Mouse (Mus musculus): ENCODE results near the gene Olfr1330. TPM values are rescaled to one million over a fixed set of nuclear protein-coding genes. Genes with fewer than 3 reads are reported as not detected.
"Not testable (repeated sequence)": the region's sequence is repeated elsewhere in the genome, so short reads cannot be mapped to it uniquely, and the experiment has no call there.

The Olfr1330 gene
- not detected in 2 replicates for polyA plus RNA-seq (2014; fragmentation: Nextera tagmentation; extraction: Ambion mirVana)

DNA sequence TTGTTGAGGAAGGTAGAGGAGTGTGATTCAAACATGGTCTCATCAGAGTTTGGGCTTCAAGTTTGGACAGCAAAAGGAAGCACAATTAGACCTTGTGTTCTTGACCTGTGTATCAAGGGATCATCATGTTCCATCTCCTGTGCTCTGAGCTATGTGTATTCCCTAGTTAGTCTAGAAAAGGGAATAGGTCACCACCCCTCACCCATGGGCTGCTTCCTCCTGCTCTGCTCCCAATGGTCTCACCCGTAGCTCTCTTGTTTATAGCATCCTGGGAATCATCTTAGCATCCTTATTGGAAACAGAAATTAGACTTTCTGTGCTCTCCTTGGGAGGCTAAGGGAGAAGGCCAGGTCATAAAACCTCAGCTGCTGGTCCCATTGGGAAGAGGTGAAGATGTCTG, at the start of gene Olfr1330:
Olfr1330 (plus strand) TSS at position 301 of the 400 bp plus-strand sequence.
- H3K36me3 ChIP-seq (ENCODE audit: control insufficient read depth, insufficient read depth, low read length): no peaks in the 10 kb centered on the region
- no peak within 1 kb of the TSS for H3K4me2 ChIP-seq (ENCODE audit: low read depth, severe bottlenecking)
- H3K27ac ChIP-seq (replicated peaks; ENCODE audit: low read depth, low read length): no peak within 1 kb of the TSS
- ATAC-seq (ENCODE audit: insufficient number of reproducible peaks, low FRiP score, low TSS enrichment, low read depth): no peak
- DNase-seq (ENCODE audit: low spot score): no peak
- H3K9ac ChIP-seq (ENCODE audit: low read length): no peak within 1 kb of the TSS
- H3K4me3 ChIP-seq (ENCODE audit: low read depth, low read length): no peak within 1 kb of the TSS
- H3K27me3 ChIP-seq (ENCODE audit: control insufficient read depth, insufficient read depth, low read length): no peaks in the 10 kb centered on the region
- no peaks in the 10 kb centered on the region for H3K9me3 ChIP-seq (ENCODE audit: control insufficient read depth, low read length)
- no peaks in the 10 kb centered on the region for H3K4me1 ChIP-seq (ENCODE audit: control insufficient read depth, insufficient read depth, low read length)
- WGBS: 83% methylated on average over 1 of the region's 1 CpGs

DNA sequence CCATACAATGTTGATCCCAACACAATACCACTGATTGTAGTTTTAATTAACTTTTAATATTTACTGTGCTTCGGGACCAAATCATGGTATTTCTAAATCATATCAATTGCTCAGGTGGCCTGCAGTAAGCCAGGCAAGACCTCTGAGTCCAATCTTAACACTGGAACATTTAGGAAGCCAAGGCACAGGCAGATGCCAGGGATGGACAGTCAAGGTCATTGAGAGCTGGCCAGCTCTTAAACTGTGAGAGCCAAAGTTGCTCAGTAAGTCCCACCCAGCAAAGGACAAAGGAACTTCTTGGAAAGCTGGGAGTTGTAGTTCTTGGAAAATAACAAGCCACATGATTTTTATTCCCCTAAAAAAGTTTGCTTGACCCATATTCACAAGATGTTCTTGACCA, 26.6 kb upstream of the Olfr1330 start:
- Histone ChIP-seq H3K36me3 (ENCODE audit: control insufficient read depth, insufficient read depth, low read length) (no peaks in the 10 kb centered on the region), H3K4me3 (ENCODE audit: low read depth, low read length) (no peak overlapping the region), H3K27me3 (ENCODE audit: control insufficient read depth, insufficient read depth, low read length) (no peaks in the 10 kb centered on the region), H3K4me2 (ENCODE audit: low read depth, severe bottlenecking) (no peak overlapping the region), H3K9ac (ENCODE audit: low read length) (no peak overlapping the region), H3K27ac (replicated peaks; ENCODE audit: low read depth, low read length) (no peak overlapping the region), H3K4me1 (ENCODE audit: control insufficient read depth, insufficient read depth, low read length) (no peaks in the 10 kb centered on the region), H3K9me3 (ENCODE audit: control insufficient read depth, low read length) (no peaks in the 10 kb centered on the region)
- 83% methylated on average over 1 of the region's 1 CpGs for WGBS
- DNase-seq (ENCODE audit: low spot score) (no peak), ATAC-seq (ENCODE audit: insufficient number of reproducible peaks, low FRiP score, low TSS enrichment, low read depth) (no peak)

DNA sequence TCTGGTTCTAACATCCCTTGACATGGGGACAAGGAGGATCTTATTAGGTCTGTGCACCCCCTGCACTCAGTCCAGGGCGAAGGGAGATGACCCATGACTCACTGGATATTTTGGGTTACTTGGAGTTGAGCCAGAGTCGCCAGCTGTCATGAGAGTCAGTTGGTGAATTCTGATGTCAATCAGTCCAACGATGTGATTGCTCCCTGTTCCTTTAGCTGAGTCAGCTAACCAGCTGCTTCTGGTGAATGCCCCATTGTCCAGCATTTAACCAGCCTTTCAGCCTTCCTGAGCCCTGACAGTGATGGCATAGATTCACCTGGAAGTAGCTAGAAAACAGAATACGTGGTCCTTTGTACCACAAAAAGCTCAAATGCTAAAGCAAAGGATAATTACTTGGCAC, 25.7 kb upstream of the Olfr1330 start:
- no peaks in the 10 kb centered on the region for H3K27me3 ChIP-seq (ENCODE audit: control insufficient read depth, insufficient read depth, low read length)
- ATAC-seq (ENCODE audit: insufficient number of reproducible peaks, low FRiP score, low TSS enrichment, low read depth): no peak
- 78% methylated on average over 4 of the region's 4 CpGs for WGBS
- no peaks in the 10 kb centered on the region for H3K4me1 ChIP-seq (ENCODE audit: control insufficient read depth, insufficient read depth, low read length)
- no peak for DNase-seq (ENCODE audit: low spot score)
- H3K36me3 ChIP-seq (ENCODE audit: control insufficient read depth, insufficient read depth, low read length): no peaks in the 10 kb centered on the region
- no peaks in the 10 kb centered on the region for H3K9me3 ChIP-seq (ENCODE audit: control insufficient read depth, low read length)
- no peak overlapping the region for H3K4me2 ChIP-seq (ENCODE audit: low read depth, severe bottlenecking)
- no peak overlapping the region for H3K27ac ChIP-seq (replicated peaks; ENCODE audit: low read depth, low read length)
- no peak overlapping the region for H3K4me3 ChIP-seq (ENCODE audit: low read depth, low read length)
- no peak overlapping the region for H3K9ac ChIP-seq (ENCODE audit: low read length)

DNA sequence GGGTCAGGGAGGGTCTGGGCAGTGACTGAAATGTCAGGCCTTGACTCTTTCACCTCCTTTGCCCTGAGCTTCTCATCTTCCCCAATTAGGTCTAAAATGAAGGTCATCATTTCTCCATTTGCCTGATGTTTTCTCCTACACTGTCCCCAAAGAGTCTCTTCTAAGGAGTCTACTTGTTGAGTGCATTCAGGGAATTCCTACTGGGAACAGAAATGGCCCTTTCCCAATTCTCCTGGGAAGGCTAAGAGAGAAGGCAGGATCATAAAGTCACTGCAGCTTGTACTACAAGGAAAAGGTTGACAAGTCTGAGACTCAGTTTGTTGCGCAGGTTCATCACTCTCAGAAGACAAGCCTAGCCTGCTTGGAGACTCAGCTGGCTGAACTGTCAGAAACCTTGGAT, 24.0 kb upstream of the Olfr1330 start, which contains the start of gene Olfr1331:
Olfr1331 (plus strand) TSS at position 301 of the 400 bp plus-strand sequence.
- ATAC-seq (ENCODE audit: insufficient number of reproducible peaks, low FRiP score, low TSS enrichment, low read depth): no peak
- Histone ChIP-seq H3K4me1 (ENCODE audit: control insufficient read depth, insufficient read depth, low read length) (no peaks in the 10 kb centered on the region), H3K27me3 (ENCODE audit: control insufficient read depth, insufficient read depth, low read length) (no peaks in the 10 kb centered on the region), H3K9me3 (ENCODE audit: control insufficient read depth, low read length) (no peaks in the 10 kb centered on the region), H3K27ac (replicated peaks; ENCODE audit: low read depth, low read length) (no peak within 1 kb of the TSS), H3K9ac (ENCODE audit: low read length) (no peak within 1 kb of the TSS), H3K4me3 (ENCODE audit: low read depth, low read length) (no peak within 1 kb of the TSS), H3K4me2 (ENCODE audit: low read depth, severe bottlenecking) (no peak within 1 kb of the TSS), H3K36me3 (ENCODE audit: control insufficient read depth, insufficient read depth, low read length) (no peaks in the 10 kb centered on the region)
- no peak for DNase-seq (ENCODE audit: low spot score)
- WGBS: 92% methylated on average over 1 of the region's 1 CpGs

DNA sequence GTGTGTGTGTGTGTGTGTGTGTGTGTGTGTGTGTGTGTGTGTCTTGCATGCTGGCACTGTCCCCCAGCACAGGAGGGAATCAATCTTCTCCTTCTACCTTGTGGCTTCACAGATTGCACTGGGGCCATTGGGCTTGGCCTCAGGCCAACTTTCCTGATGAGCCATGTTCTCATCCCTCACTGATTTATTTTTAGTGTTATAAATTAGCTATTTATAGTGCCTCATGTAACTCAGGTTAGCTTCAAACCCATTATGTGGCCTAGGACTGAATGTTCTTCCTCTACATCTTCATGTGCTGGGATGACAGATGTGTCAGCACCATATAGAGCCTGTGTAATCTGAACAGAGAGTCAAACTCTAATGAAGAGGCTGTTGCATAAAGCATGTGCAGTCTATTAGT, 20.8 kb upstream of the Olfr1330 start:
- H3K9me3 ChIP-seq (ENCODE audit: control insufficient read depth, low read length): no peaks in the 10 kb centered on the region
- no peaks in the 10 kb centered on the region for H3K4me1 ChIP-seq (ENCODE audit: control insufficient read depth, insufficient read depth, low read length)
- H3K9ac ChIP-seq (ENCODE audit: low read length): no peak overlapping the region
- no peak overlapping the region for H3K4me3 ChIP-seq (ENCODE audit: low read depth, low read length)
- no peak for ATAC-seq (ENCODE audit: insufficient number of reproducible peaks, low FRiP score, low TSS enrichment, low read depth)
- no peak overlapping the region for H3K27ac ChIP-seq (replicated peaks; ENCODE audit: low read depth, low read length)
- no peak overlapping the region for H3K4me2 ChIP-seq (ENCODE audit: low read depth, severe bottlenecking)
- no peak for DNase-seq (ENCODE audit: low spot score)
- no peaks in the 10 kb centered on the region for H3K27me3 ChIP-seq (ENCODE audit: control insufficient read depth, insufficient read depth, low read length)
- no peaks in the 10 kb centered on the region for H3K36me3 ChIP-seq (ENCODE audit: control insufficient read depth, insufficient read depth, low read length)

- H3K4me3 ChIP-seq (ENCODE audit: low read depth, low read length): no peak overlapping the region
- no peak overlapping the region for H3K4me2 ChIP-seq (ENCODE audit: low read depth, severe bottlenecking)
- no peaks in the 10 kb centered on the region for H3K4me1 ChIP-seq (ENCODE audit: control insufficient read depth, insufficient read depth, low read length)
- H3K27ac ChIP-seq (replicated peaks; ENCODE audit: low read depth, low read length): no peak overlapping the region
- H3K9me3 ChIP-seq (ENCODE audit: control insufficient read depth, low read length): no peaks in the 10 kb centered on the region
- ATAC-seq (ENCODE audit: insufficient number of reproducible peaks, low FRiP score, low TSS enrichment, low read depth): no peak
- H3K36me3 ChIP-seq (ENCODE audit: control insufficient read depth, insufficient read depth, low read length): no peaks in the 10 kb centered on the region
- no peak overlapping the region for H3K9ac ChIP-seq (ENCODE audit: low read length)
- 65% methylated on average over 2 of the region's 2 CpGs for WGBS
- H3K27me3 ChIP-seq (ENCODE audit: control insufficient read depth, insufficient read depth, low read length): no peaks in the 10 kb centered on the region
- no peak for DNase-seq (ENCODE audit: low spot score)
Measured at GRCm38 (mm10) chr4:118901981-118902380, 13.6 kb downstream of the Olfr1330 start.

- not testable (repeated sequence) for H3K36me3 ChIP-seq (ENCODE audit: control insufficient read depth, insufficient read depth, low read length); H3K9me3 ChIP-seq (ENCODE audit: control insufficient read depth, low read length); H3K27ac ChIP-seq (replicated peaks; ENCODE audit: low read depth, low read length); H3K4me2 ChIP-seq (ENCODE audit: low read depth, severe bottlenecking); H3K9ac ChIP-seq (ENCODE audit: low read length); H3K4me1 ChIP-seq (ENCODE audit: control insufficient read depth, insufficient read depth, low read length); ATAC-seq (ENCODE audit: insufficient number of reproducible peaks, low FRiP score, low TSS enrichment, low read depth); DNase-seq (ENCODE audit: low spot score); H3K4me3 ChIP-seq (ENCODE audit: low read depth, low read length); H3K27me3 ChIP-seq (ENCODE audit: control insufficient read depth, insufficient read depth, low read length)
- WGBS: 75% methylated on average over 2 of the region's 2 CpGs
Measured at GRCm38 (mm10) chr4:118917365-118917764, 29.0 kb downstream of the Olfr1330 start, which contains the start of gene Olfr1329. TSS of gene Olfr1329 (minus strand) at chr4:118917465.

- WGBS: 91% methylated on average over 3 of the region's 3 CpGs
- not testable (repeated sequence) for DNase-seq (ENCODE audit: low spot score)
Measured at GRCm38 (mm10) chr4:118931326-118931725, 42.9 kb downstream of the Olfr1330 start.

DNA sequence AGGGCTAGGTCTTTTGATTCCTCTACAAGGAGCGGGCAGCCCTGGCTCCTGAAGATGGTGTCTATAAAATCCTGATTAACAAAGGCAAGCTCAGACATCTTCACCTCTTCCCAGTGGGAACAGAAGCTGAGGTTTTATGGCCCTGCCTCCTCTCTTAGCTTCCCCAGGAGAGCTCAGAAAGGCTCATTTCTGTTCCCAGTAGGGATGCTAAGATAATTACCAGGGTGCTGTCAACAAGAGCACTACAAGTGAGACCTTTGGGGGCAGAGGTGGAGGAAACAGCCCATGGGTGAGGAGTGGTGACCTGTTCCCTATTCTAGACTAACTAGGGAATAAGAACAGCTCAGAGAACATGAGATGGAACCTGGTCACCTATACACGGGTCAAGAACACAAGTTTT, 50.1 kb downstream of the Olfr1330 start, which contains the start of gene Olfr1328:
Olfr1328 (minus strand) TSS at position 101 of the 400 bp plus-strand sequence.
- ATAC-seq (ENCODE audit: insufficient number of reproducible peaks, low FRiP score, low TSS enrichment, low read depth) (no peak), DNase-seq (ENCODE audit: low spot score) (no peak)
- no peaks in the 10 kb centered on the region for H3K36me3 ChIP-seq (ENCODE audit: control insufficient read depth, insufficient read depth, low read length)
- no peaks in the 10 kb centered on the region for H3K27me3 ChIP-seq (ENCODE audit: control insufficient read depth, insufficient read depth, low read length)
- no peak within 1 kb of the TSS for H3K4me3 ChIP-seq (ENCODE audit: low read depth, low read length)
- no peak within 1 kb of the TSS for H3K27ac ChIP-seq (replicated peaks; ENCODE audit: low read depth, low read length)
- H3K9ac ChIP-seq (ENCODE audit: low read length): no peak within 1 kb of the TSS
- no peaks in the 10 kb centered on the region for H3K4me1 ChIP-seq (ENCODE audit: control insufficient read depth, insufficient read depth, low read length)
- WGBS: 76% methylated on average over 2 of the region's 2 CpGs
- H3K4me2 ChIP-seq (ENCODE audit: low read depth, severe bottlenecking): no peak within 1 kb of the TSS
- H3K9me3 ChIP-seq (ENCODE audit: control insufficient read depth, low read length): no peaks in the 10 kb centered on the region

More at GRCm38 (mm10) chr4:118931326-118931725, 42.9 kb downstream of the Olfr1330 start:
- not testable (repeated sequence) for H3K27ac ChIP-seq (replicated peaks; ENCODE audit: low read depth, low read length); H3K27me3 ChIP-seq (ENCODE audit: control insufficient read depth, insufficient read depth, low read length); H3K36me3 ChIP-seq (ENCODE audit: control insufficient read depth, insufficient read depth, low read length); H3K4me2 ChIP-seq (ENCODE audit: low read depth, severe bottlenecking); H3K9ac ChIP-seq (ENCODE audit: low read length); ATAC-seq (ENCODE audit: insufficient number of reproducible peaks, low FRiP score, low TSS enrichment, low read depth); H3K9me3 ChIP-seq (ENCODE audit: control insufficient read depth, low read length); H3K4me3 ChIP-seq (ENCODE audit: low read depth, low read length); H3K4me1 ChIP-seq (ENCODE audit: control insufficient read depth, insufficient read depth, low read length)
